Mouse (Mus musculus) neural tube, embryonic 11.5 days (tissue): Measurements from ENCODE around the gene Map1s. TPM values are rescaled to one million over a fixed set of nuclear protein-coding genes. Genes with fewer than 3 reads are reported as not detected.
"Not testable (repeated sequence)": the region's sequence is repeated elsewhere in the genome, so short reads cannot be mapped to it uniquely, and the experiment has no call there.

Source experiments
- ATAC-seq: fragments of 200-750 bp; cut with Nextera tagmentation; 2 replicates; pipeline ENCODE4 v1.8.0; 2017; ENCODE audit warnings: moderate number of reproducible peaks, mild to moderate bottlenecking, moderate TSS enrichment, moderate library complexity; ENCODE audit not compliant: insufficient read depth, low FRiP score, low TSS enrichment
- DNase-seq: peaks from one replicate; pipeline ENCODE4 v3.0.0-alpha.2; 2015; ENCODE audit warnings: low spot score
- H3K27ac ChIP-seq: fragments of 300-500 bp; sonication (generic); 2 replicates; pipeline ENCODE4 v1.5.1; 2014; ENCODE audit warnings: low read depth, mild to moderate bottlenecking, low read length
- H3K27me3 ChIP-seq: fragments of 300-500 bp; sonication (generic); 2 replicates; pipeline ENCODE4 v1.6.1; 2014; ENCODE audit warnings: mild to moderate bottlenecking, low read length, mixed read lengths; ENCODE audit not compliant: control insufficient read depth, insufficient read depth
- H3K36me3 ChIP-seq: fragments of 300-500 bp; sonication (generic); 2 replicates; pipeline ENCODE4 v1.6.1; 2014; ENCODE audit warnings: mild to moderate bottlenecking, low read length, moderate library complexity, mixed read lengths; ENCODE audit not compliant: control insufficient read depth, insufficient read depth
- H3K4me1 ChIP-seq: fragments of 300-500 bp; sonication (generic); 2 replicates; pipeline ENCODE4 v1.6.1; 2014; ENCODE audit warnings: low read length, mixed read lengths; ENCODE audit not compliant: control insufficient read depth, insufficient read depth
- H3K4me2 ChIP-seq: fragments of 300-500 bp; sonication (generic); 2 replicates; pipeline ENCODE4 v1.6.1; 2014; ENCODE audit warnings: low read depth, mild to moderate bottlenecking, moderate library complexity
- H3K4me3 ChIP-seq: fragments of 300-500 bp; sonication (generic); 2 replicates; pipeline ENCODE4 v1.5.1; 2014; ENCODE audit warnings: low read depth, low read length
- H3K9ac ChIP-seq: fragments of 300-500 bp; sonication (generic); 2 replicates; pipeline ENCODE4 v1.6.1; 2014; ENCODE audit warnings: mild to moderate bottlenecking, low read length
- H3K9me3 ChIP-seq: fragments of 300-500 bp; sonication (generic); 2 replicates; pipeline ENCODE4 v1.6.1; 2016; ENCODE audit warnings: low read length; ENCODE audit not compliant: control insufficient read depth
- WGBS: fragments of 180-500 bp; shearing (Covaris S2); extraction: QIAGEN DNeasy Blood & Tissue Kit; methylation state at CpG from one replicate; pipeline ENCODE4 v1.1.7; 2014; 5-methylcytosine and 5-hydroxymethylcytosine counted together
- polyA plus RNA-seq: library from polyadenylated mRNA; unstranded; fragments of >200 nt; fragmentation: Nextera tagmentation; extraction: Ambion mirVana; gene quantifications from 2 replicates; pipeline ENCODE4 v1.2.1, GENCODE M21; 2014

The Map1s gene
- polyA plus RNA-seq, 1 experiment from 2014 or later: 47.1 TPM

- Histone ChIP-seq H3K9ac (no peak overlapping the region), H3K4me3 (no peak overlapping the region), H3K36me3 (peaks cover 14% of the 10 kb centered on the region), H3K27ac (no peak overlapping the region), H3K4me2 (no peak overlapping the region), H3K4me1 (peaks cover 10% of the 10 kb centered on the region), H3K9me3 (no peaks in the 10 kb centered on the region), H3K27me3 (peaks cover 32% of the 10 kb centered on the region)
- 90% methylated on average over 8 of the region's 8 CpGs for WGBS
- ATAC-seq: no peak
- no peak for DNase-seq
Measured at GRCm38 (mm10) chr8:70894771-70895545, 10.8 kb upstream of the Map1s start.

DNA sequence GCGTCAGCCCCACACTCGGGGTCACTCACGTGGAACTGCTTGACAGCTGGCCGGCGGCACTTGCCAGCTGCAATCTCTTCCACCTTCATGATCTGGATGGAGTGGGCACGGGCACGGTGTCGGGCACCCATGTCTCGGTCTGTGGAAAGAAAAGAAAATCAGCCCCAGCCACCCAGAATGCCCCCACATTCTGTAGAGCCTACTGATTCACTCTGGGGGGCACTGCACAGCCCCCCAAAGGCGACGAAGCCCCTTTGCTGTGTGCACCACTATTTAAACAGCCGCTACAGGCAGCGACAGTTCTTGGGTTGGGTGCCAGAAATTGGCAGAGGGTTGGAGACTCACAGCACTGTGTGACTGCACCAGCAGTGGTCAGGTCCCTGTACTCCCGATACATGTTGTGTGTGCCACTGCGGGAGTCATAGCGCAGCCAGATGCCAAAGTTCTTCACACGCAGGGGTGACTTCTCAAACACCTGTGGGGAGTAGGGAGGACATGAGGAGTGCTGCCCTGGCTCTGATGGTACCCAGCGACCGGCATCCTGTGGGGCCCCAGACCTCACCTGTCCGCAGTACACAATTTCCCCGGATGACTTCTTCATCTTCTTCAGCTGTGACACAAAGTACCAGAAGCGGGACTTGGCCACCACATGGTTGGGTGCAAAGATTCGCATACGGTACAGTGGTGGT, 10.0 kb upstream of the Map1s start:
- WGBS: 85% methylated on average over 24 of the region's 24 CpGs
- not testable (repeated sequence) for H3K27ac ChIP-seq, ATAC-seq, H3K9me3 ChIP-seq, H3K9ac ChIP-seq, DNase-seq
- Histone ChIP-seq H3K27me3 (peaks cover 28% of the 10 kb centered on the region), H3K4me3 (peak overlapping the region; percentile 88), H3K4me1 (peaks cover 10% of the 10 kb centered on the region), H3K4me2 (peak overlapping the region; percentile 97), H3K36me3 (peaks cover 14% of the 10 kb centered on the region)

- no peak for DNase-seq
- WGBS: 5% methylated on average over 25 of the region's 25 CpGs
- peaks cover 10% of the 10 kb centered on the region for H3K4me1 ChIP-seq
- 0 out of 2 replicates have a peak overlapping the region, but pooled peaks have one; percentile 56 for H3K27ac ChIP-seq
- peaks cover 21% of the 10 kb centered on the region for H3K27me3 ChIP-seq
- peak overlapping the region; percentile 88 for H3K4me3 ChIP-seq
- no peaks in the 10 kb centered on the region for H3K9me3 ChIP-seq
- peaks cover 14% of the 10 kb centered on the region for H3K36me3 ChIP-seq
- H3K9ac ChIP-seq: peak overlapping the region; percentile 95
- peak overlapping the region; percentile 97 for H3K4me2 ChIP-seq
- ATAC-seq: no peak
Measured at GRCm38 (mm10) chr8:70896316-70897020, 9.3 kb upstream of the Map1s start.

GRCm38 (mm10) chr8:70897021-70897680, 8.6 kb upstream of the Map1s start, which contains the start of gene Rpl18a:
TSS of gene Rpl18a (minus strand) at chr8:70897412.
- Histone ChIP-seq H3K27me3 (peaks cover 14% of the 10 kb centered on the region), H3K9ac (peak within 1 kb of the TSS; percentile 95), H3K36me3 (peaks cover 14% of the 10 kb centered on the region), H3K4me3 (peak within 1 kb of the TSS; percentile 88), H3K4me1 (peaks cover 8% of the 10 kb centered on the region), H3K27ac (peak within 1 kb of the TSS; percentile 56), H3K9me3 (no peaks in the 10 kb centered on the region), H3K4me2 (peak within 1 kb of the TSS; percentile 97)
- DNase-seq (peak; percentile 95), ATAC-seq (peak; percentile 97)
- WGBS: under 1% methylated on average over 60 of the region's 60 CpGs

- Histone ChIP-seq H3K4me1 (peaks cover 5% of the 10 kb centered on the region; the same call in 1 of the 2 replicates), H3K4me2 (peak overlapping the region; percentile 84), H3K9me3 (no peaks in the 10 kb centered on the region), H3K4me3 (peak overlapping the region; percentile 88), H3K9ac (peak overlapping the region; percentile 77), H3K36me3 (peaks cover 14% of the 10 kb centered on the region), H3K27me3 (peaks cover 7% of the 10 kb centered on the region), H3K27ac (peak overlapping the region; percentile 17; the same call in 1 of the 2 replicates)
- peak; percentile 87 for DNase-seq
- WGBS: 0% methylated on average over 20 of the region's 20 CpGs
- ATAC-seq: peak; percentile 62
Measured at GRCm38 (mm10) chr8:70897681-70898413, 7.9 kb upstream of the Map1s start.

DNA sequence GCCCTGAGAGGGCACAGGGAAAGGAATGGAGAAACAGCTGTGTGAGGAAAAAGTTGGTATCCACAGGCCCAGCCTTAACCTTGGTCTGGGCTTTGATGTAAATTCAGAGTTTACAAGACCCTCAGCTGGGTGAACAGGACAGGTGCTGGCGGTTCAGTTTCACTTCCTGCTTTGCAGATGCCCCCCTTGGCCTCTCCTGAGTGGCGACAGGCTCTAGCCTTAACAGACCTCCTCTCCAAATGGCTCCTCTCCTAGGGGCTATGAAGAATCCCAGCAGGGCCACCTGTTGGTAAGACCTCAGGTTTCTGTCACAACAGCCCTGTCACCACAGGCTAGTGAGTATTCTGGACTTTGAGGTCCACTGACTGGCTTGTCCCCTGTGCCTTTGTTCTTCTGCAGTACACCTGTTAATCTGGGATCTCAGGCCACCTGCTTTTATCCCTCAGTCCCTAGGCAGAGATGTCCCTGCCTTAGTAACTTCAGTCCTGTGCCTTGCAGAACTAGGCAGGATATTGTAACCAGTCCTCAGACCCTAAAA, 7.0 kb upstream of the Map1s start:
- ATAC-seq (no peak), DNase-seq (no peak)
- no peak overlapping the region for H3K27ac ChIP-seq
- peaks cover 5% of the 10 kb centered on the region; the same call in 1 of the 2 replicates for H3K4me1 ChIP-seq
- 0 out of 2 replicates have a peak overlapping the region, but pooled peaks have one; percentile 88 for H3K4me3 ChIP-seq
- peaks cover 14% of the 10 kb centered on the region for H3K36me3 ChIP-seq
- no peak overlapping the region for H3K9ac ChIP-seq
- WGBS: 44% methylated on average over 2 of the region's 2 CpGs
- no peak overlapping the region for H3K4me2 ChIP-seq
- H3K9me3 ChIP-seq: no peaks in the 10 kb centered on the region
- no peaks in the 10 kb centered on the region; the same call in 1 of the 2 replicates for H3K27me3 ChIP-seq

- Histone ChIP-seq H3K27me3 (no peaks in the 10 kb centered on the region), H3K4me3 (no peak overlapping the region), H3K4me2 (no peak overlapping the region), H3K9me3 (no peaks in the 10 kb centered on the region), H3K27ac (no peak overlapping the region), H3K9ac (no peak overlapping the region), H3K36me3 (peaks cover 12% of the 10 kb centered on the region), H3K4me1 (peaks cover 5% of the 10 kb centered on the region; the same call in 1 of the 2 replicates)
- ATAC-seq (no peak), DNase-seq (no peak)
- 94% methylated on average over 2 of the region's 2 CpGs for WGBS
Measured at GRCm38 (mm10) chr8:70899226-70899625, 6.5 kb upstream of the Map1s start.
